In genomic region chr8:86895390-86895789, GRCm38 (mm10) we compare ENCODE assay signal across 19 mouse cellular contexts.
"Had no signal": no experiment of that assay in that cellular context is flagged by ENCODE, and none has a peak within 500 bp of the region (broad histone marks: within the 10 kb centered on the region; RNA-seq: fewer than 3 reads in every experiment).

No protein-coding gene starts in this region.

- H3K27me3 ChIP-seq: limb, embryonic 12.5 days; limb, embryonic 15.5 days had no signal

- H3K9me3 ChIP-seq: limb, embryonic 12.5 days; limb, embryonic 15.5 days had no signal

- H3K4me3 ChIP-seq: limb, embryonic 12.5 days; limb, embryonic 15.5 days; megakaryocyte, embryonic 14.5 days had no signal

- H3K4me1 ChIP-seq: limb, embryonic 15.5 days had no signal

- H3K9ac ChIP-seq: limb, embryonic 12.5 days; limb, embryonic 15.5 days; liver, embryonic 14.5 days; liver, postnatal 0 days; lung, embryonic 14.5 days had no signal

- H3K36me3 ChIP-seq: limb, embryonic 12.5 days; limb, embryonic 15.5 days had no signal

- H3K4me2 ChIP-seq: limb, embryonic 12.5 days; limb, embryonic 15.5 days; liver, embryonic 11.5 days; lung, embryonic 14.5 days; midbrain, embryonic 11.5 days had no signal

- H3K27ac ChIP-seq: limb, embryonic 12.5 days; limb, embryonic 15.5 days; liver, embryonic 14.5 days; macrophage; stomach, postnatal 0 days had no signal

- ATAC-seq: liver, postnatal 0 days; lung, postnatal 0 days had no signal

- DNase-seq: kidney, postnatal 14 days; kidney, postnatal 4 days; left cerebral cortex, postnatal 4 days; liver, postnatal 0 days; lung, embryonic 14.5 days; midbrain, embryonic 14.5 days; right cerebral cortex, adult 18-20 months; right cerebral cortex, postnatal 14 days; right cerebral cortex, postnatal 4 days; thymus, postnatal 25 days had no signal
